In genomic region chr4:88209351-88209814, GRCm38 (mm10) we compare ENCODE assay signal across 10 mouse cellular contexts.
DNase-seq lines count a peak whose midpoint lies in the region; ATAC-seq lines count a peak whose summit lies in the region.
"Had no signal": no experiment of that assay in that cellular context is flagged by ENCODE, and none has a peak within 500 bp of the region (broad histone marks: within the 10 kb centered on the region; RNA-seq: fewer than 3 reads in every experiment).

No protein-coding gene starts in this region.

- no peak overlapping the region for H3K9ac ChIP-seq in hindbrain, embryonic 15.5 days
- no peak overlapping the region for H3K9ac ChIP-seq in stomach, embryonic 16.5 days (ENCODE audit: low read length)

- no peaks in the 10 kb centered on the region for H3K36me3 ChIP-seq in hindbrain, embryonic 15.5 days
- H3K36me3 ChIP-seq in stomach, embryonic 16.5 days (ENCODE audit: control insufficient read depth, insufficient read depth, low read length), result no peaks in the 10 kb centered on the region

- no peak overlapping the region for H3K4me2 ChIP-seq in hindbrain, embryonic 15.5 days
- H3K4me2 ChIP-seq in stomach, embryonic 16.5 days (ENCODE audit: low read depth, low read length), result no peak overlapping the region

- H3K27me3 ChIP-seq in hindbrain, embryonic 15.5 days, result no peaks in the 10 kb centered on the region
- H3K27me3 ChIP-seq in stomach, embryonic 16.5 days (ENCODE audit: control insufficient read depth, insufficient read depth, low read length), result no peaks in the 10 kb centered on the region
- H3K27me3 ChIP-seq: Patski had no signal

- no peak overlapping the region for H3K4me3 ChIP-seq in hindbrain, embryonic 15.5 days
- no peak overlapping the region for H3K4me3 ChIP-seq in stomach, embryonic 16.5 days (replicated peaks; ENCODE audit: low read length)
- H3K4me3 ChIP-seq: erythroblast, embryonic 14.5 days had no signal

- peak overlapping the region; percentile 81 for H3K27ac ChIP-seq in hindbrain, embryonic 15.5 days (replicated peaks)
- no peak overlapping the region for H3K27ac ChIP-seq in stomach, embryonic 16.5 days (ENCODE audit: low read length)

- WGBS in hindbrain, embryonic 15.5 days, result 34% methylated on average over 3 of the region's 3 CpGs
- WGBS in stomach, embryonic 16.5 days, result 44% methylated on average over 3 of the region's 3 CpGs

- H3K4me1 ChIP-seq in hindbrain, embryonic 15.5 days (replicated peaks), result peaks cover 27% of the 10 kb centered on the region
- H3K4me1 ChIP-seq in stomach, embryonic 16.5 days (ENCODE audit: control insufficient read depth, insufficient read depth, low read length), result no peaks in the 10 kb centered on the region

- ATAC-seq in hindbrain, embryonic 15.5 days (ENCODE audit: low FRiP score, low read depth), result peak; percentile 71
- ATAC-seq in stomach, embryonic 16.5 days (ENCODE audit: insufficient read depth, low FRiP score), result peak; percentile 29; the same call in 1 of the 2 replicates
- ATAC-seq: Patski had no signal

- DNase-seq in kidney, postnatal 14 days, result peak; percentile 5
- DNase-seq in kidney, adult 11 months, result no peak
- peak; percentile 53 for DNase-seq in cerebellum, adult 9-11 months
- DNase-seq in lung, postnatal 14 days, result peak; percentile 59
- DNase-seq in spleen, postnatal 4 days (ENCODE audit: low spot score in 2 of 2), result no peak
- DNase-seq in embryo, embryonic 9.5 days (ENCODE audit: extremely low spot score), result no peak

- H3K9me3 ChIP-seq in hindbrain, embryonic 15.5 days, result no peaks in the 10 kb centered on the region
- no peaks in the 10 kb centered on the region for H3K9me3 ChIP-seq in stomach, embryonic 16.5 days (replicated peaks; ENCODE audit: control insufficient read depth, low read length)

Comparison
In these comparisons a context has a peak if more than half of its experiments do, and no peak if none do; other contexts are left out.
1. DNase-seq: peak in kidney, postnatal 14 days (single experiment), cerebellum, adult 9-11 months (single experiment) and lung, postnatal 14 days (single experiment); none in kidney, adult 11 months (single experiment), spleen, postnatal 4 days (0 of 2) and embryo, embryonic 9.5 days (single experiment).